Mouse (Mus musculus): ENCODE data around the gene Unc13c.

DNA sequence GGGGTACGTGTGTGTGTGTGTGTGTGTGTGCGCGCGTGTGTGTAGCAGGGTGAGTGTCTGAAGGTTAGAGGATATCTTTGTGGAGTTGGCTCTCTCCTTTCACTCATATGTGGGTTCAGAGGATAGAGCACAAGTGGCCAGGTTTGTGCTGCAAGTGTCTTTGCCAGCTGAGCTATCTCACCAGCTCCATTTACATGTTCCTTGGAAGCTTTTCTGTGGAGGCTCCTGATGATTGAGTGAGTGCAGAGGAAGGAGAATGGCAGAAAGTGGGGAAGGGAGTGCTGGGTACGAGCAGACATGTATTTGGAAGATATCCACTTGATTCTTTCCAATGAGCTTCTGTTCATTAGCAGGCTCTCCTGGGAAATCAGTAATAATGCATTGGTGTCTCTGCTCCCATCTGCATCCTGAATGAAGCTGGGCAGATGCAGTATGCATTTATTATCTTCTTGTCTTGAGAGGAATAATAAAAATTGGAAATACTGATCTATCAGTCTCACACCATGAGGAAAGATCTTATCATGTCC, 86.3 kb downstream of the Unc13c start:
- TF ChIP-seq CTCF (IDR thresholded peaks at IDR 0.05; ENCODE audit: control insufficient read depth, insufficient read depth, low read length): no peak
- no peak for TF ChIP-seq POLR2A (IDR thresholded peaks at IDR 0.05; ENCODE audit: borderline replicate concordance, control insufficient read depth, low read depth, low read length)
